Mouse (Mus musculus) intestine, embryonic 16.5 days (tissue): ENCODE results near the gene Ube2f. TPM values are rescaled to one million over a fixed set of nuclear protein-coding genes. Genes with fewer than 3 reads are reported as not detected.

Experiments used
- ATAC-seq: fragments of 200-750 bp; cut with Nextera tagmentation; 2 replicates; pipeline ENCODE4 v1.8.0; 2017; ENCODE audit warnings: moderate TSS enrichment, moderate library complexity
- H3K27ac ChIP-seq: fragments of 300-500 bp; sonication (generic); 2 replicates; pipeline ENCODE4 v1.5.1; 2014; ENCODE audit warnings: mild to moderate bottlenecking, low read length
- H3K27me3 ChIP-seq: fragments of 300-500 bp; sonication (generic); replicated peaks from 2 replicates; pipeline ENCODE4 v1.6.1; 2014; ENCODE audit warnings: low read length, control low read depth, mixed read lengths; ENCODE audit not compliant: control insufficient read depth, insufficient read depth
- H3K36me3 ChIP-seq: fragments of 300-500 bp; sonication (generic); 2 replicates; pipeline ENCODE4 v1.6.1; 2014; ENCODE audit warnings: low read length, control low read depth; ENCODE audit not compliant: control insufficient read depth, insufficient read depth
- H3K4me1 ChIP-seq: fragments of 300-500 bp; sonication (generic); 2 replicates; pipeline ENCODE4 v1.6.1; 2014; ENCODE audit warnings: low read length, control low read depth, mixed read lengths; ENCODE audit not compliant: control insufficient read depth, insufficient read depth
- H3K4me2 ChIP-seq: fragments of 300-500 bp; sonication (generic); 2 replicates; pipeline ENCODE4 v1.6.1; 2014; ENCODE audit warnings: low read depth, low read length, control low read depth
- H3K4me3 ChIP-seq: fragments of 300-500 bp; sonication (generic); 2 replicates; pipeline ENCODE4 v1.5.1; 2014; ENCODE audit warnings: mild to moderate bottlenecking, low read length
- H3K9ac ChIP-seq: fragments of 300-500 bp; sonication (generic); 2 replicates; pipeline ENCODE4 v1.6.1; 2014; ENCODE audit warnings: low read depth, low read length
- H3K9me3 ChIP-seq: fragments of 300-500 bp; sonication (generic); 2 replicates; pipeline ENCODE4 v1.6.1; 2016; ENCODE audit warnings: low read length, control low read depth; ENCODE audit not compliant: control insufficient read depth
- WGBS: fragments of 180-500 bp; shearing (Covaris S2); extraction: QIAGEN DNeasy Blood & Tissue Kit; methylation state at CpG from one replicate; pipeline ENCODE4 v1.1.7; 2014; 5-methylcytosine and 5-hydroxymethylcytosine counted together
- polyA plus RNA-seq: library from polyadenylated mRNA; unstranded; fragments of >200 nt; fragmentation: Nextera tagmentation; extraction: Ambion mirVana; gene quantifications from 2 replicates; pipeline ENCODE4 v1.2.1, GENCODE M21; 2015

Ube2f gene
- polyA plus RNA-seq, 1 experiment from 2014 or later, result 68.8 TPM

- peak overlapping the region; percentile 97 for H3K9ac ChIP-seq
- H3K4me1 ChIP-seq, result peaks cover 25% of the 10 kb centered on the region
- no peaks in the 10 kb centered on the region for H3K27me3 ChIP-seq
- H3K4me3 ChIP-seq, result peak overlapping the region; percentile 99
- no peaks in the 10 kb centered on the region for H3K9me3 ChIP-seq
- H3K4me2 ChIP-seq, result peak overlapping the region; percentile 70
- under 1% methylated on average over 54 of the region's 70 CpGs for WGBS
- ATAC-seq, result peak; percentile 40
- H3K36me3 ChIP-seq, result no peaks in the 10 kb centered on the region
- H3K27ac ChIP-seq, result peak overlapping the region; percentile 84
Observed at GRCm38 (mm10) chr1:91250415-91251147, 477 bp downstream of the Ube2f start.

- Histone ChIP-seq H3K4me2 (peak overlapping the region; percentile 70), H3K9ac (peak overlapping the region; percentile 97), H3K4me1 (peaks cover 25% of the 10 kb centered on the region), H3K27me3 (no peaks in the 10 kb centered on the region), H3K9me3 (no peaks in the 10 kb centered on the region), H3K4me3 (peak overlapping the region; percentile 99), H3K27ac (no peak overlapping the region), H3K36me3 (no peaks in the 10 kb centered on the region)
- WGBS, result 44% methylated on average over 5 of the region's 5 CpGs
- ATAC-seq, result no peak
Observed at GRCm38 (mm10) chr1:91251148-91251650, 1.1 kb downstream of the Ube2f start.

GRCm38 (mm10) chr1:91251927-91252326 lies 1.8 kb downstream of the Ube2f start:
- H3K4me3 ChIP-seq, result no peak overlapping the region
- no peak overlapping the region for H3K9ac ChIP-seq
- 56% methylated on average over 8 of the region's 8 CpGs for WGBS
- no peak for ATAC-seq
- H3K4me2 ChIP-seq, result peak overlapping the region; percentile 70
- H3K27me3 ChIP-seq, result no peaks in the 10 kb centered on the region
- no peaks in the 10 kb centered on the region for H3K36me3 ChIP-seq
- H3K27ac ChIP-seq, result no peak overlapping the region
- peaks cover 26% of the 10 kb centered on the region for H3K4me1 ChIP-seq
- no peaks in the 10 kb centered on the region for H3K9me3 ChIP-seq

- no peak overlapping the region for H3K4me2 ChIP-seq
- peaks cover 8% of the 10 kb centered on the region; the same call in 1 of the 2 replicates for H3K4me1 ChIP-seq
- no peaks in the 10 kb centered on the region for H3K9me3 ChIP-seq
- no peak overlapping the region for H3K27ac ChIP-seq
- no peak for ATAC-seq
- H3K36me3 ChIP-seq, result no peaks in the 10 kb centered on the region
- no peak overlapping the region for H3K4me3 ChIP-seq
- no peak overlapping the region for H3K9ac ChIP-seq
- H3K27me3 ChIP-seq, result no peaks in the 10 kb centered on the region
Observed at GRCm38 (mm10) chr1:91257918-91258317, 7.8 kb downstream of the Ube2f start.

GRCm38 (mm10) chr1:91259794-91260193 lies 9.7 kb downstream of the Ube2f start:
- Histone ChIP-seq H3K4me3 (no peak overlapping the region), H3K9me3 (no peaks in the 10 kb centered on the region), H3K9ac (no peak overlapping the region), H3K4me1 (0 out of 2 replicates have a peak, but pooled peaks cover 3% of the 10 kb centered on the region), H3K27me3 (no peaks in the 10 kb centered on the region), H3K27ac (no peak overlapping the region), H3K4me2 (no peak overlapping the region), H3K36me3 (no peaks in the 10 kb centered on the region)
- ATAC-seq, result no peak
- 85% methylated on average over 5 of the region's 5 CpGs for WGBS

- no peaks in the 10 kb centered on the region for H3K27me3 ChIP-seq
- 90% methylated on average over 7 of the region's 7 CpGs for WGBS
- no peak overlapping the region for H3K27ac ChIP-seq
- no peak overlapping the region for H3K4me3 ChIP-seq
- H3K36me3 ChIP-seq, result no peaks in the 10 kb centered on the region
- no peaks in the 10 kb centered on the region for H3K4me1 ChIP-seq
- H3K4me2 ChIP-seq, result no peak overlapping the region
- H3K9ac ChIP-seq, result no peak overlapping the region
- H3K9me3 ChIP-seq, result no peaks in the 10 kb centered on the region
- ATAC-seq, result no peak
Observed at GRCm38 (mm10) chr1:91262508-91262907, 12.4 kb downstream of the Ube2f start.

- H3K4me2 ChIP-seq, result no peak overlapping the region
- no peak overlapping the region for H3K27ac ChIP-seq
- H3K4me3 ChIP-seq, result no peak overlapping the region
- H3K4me1 ChIP-seq, result no peaks in the 10 kb centered on the region
- no peaks in the 10 kb centered on the region for H3K36me3 ChIP-seq
- no peak overlapping the region for H3K9ac ChIP-seq
- no peaks in the 10 kb centered on the region for H3K9me3 ChIP-seq
- 85% methylated on average over 2 of the region's 2 CpGs for WGBS
- ATAC-seq, result no peak
- no peaks in the 10 kb centered on the region for H3K27me3 ChIP-seq
Observed at GRCm38 (mm10) chr1:91272260-91272659, 22.2 kb downstream of the Ube2f start.

- Histone ChIP-seq H3K36me3 (peaks cover 4% of the 10 kb centered on the region), H3K4me1 (no peaks in the 10 kb centered on the region), H3K4me2 (no peak overlapping the region), H3K4me3 (no peak overlapping the region), H3K9ac (no peak overlapping the region), H3K27ac (no peak overlapping the region), H3K27me3 (no peaks in the 10 kb centered on the region), H3K9me3 (no peaks in the 10 kb centered on the region)
- ATAC-seq, result no peak
- 94% methylated on average over 4 of the region's 4 CpGs for WGBS
Observed at GRCm38 (mm10) chr1:91276581-91276980, 26.5 kb downstream of the Ube2f start.

- 91% methylated on average over 2 of the region's 2 CpGs for WGBS
- no peaks in the 10 kb centered on the region for H3K9me3 ChIP-seq
- H3K9ac ChIP-seq, result no peak overlapping the region
- H3K4me2 ChIP-seq, result no peak overlapping the region
- peaks cover 4% of the 10 kb centered on the region for H3K36me3 ChIP-seq
- no peak overlapping the region for H3K27ac ChIP-seq
- H3K4me3 ChIP-seq, result no peak overlapping the region
- ATAC-seq, result no peak
- H3K4me1 ChIP-seq, result no peaks in the 10 kb centered on the region
- H3K27me3 ChIP-seq, result no peaks in the 10 kb centered on the region
Observed at GRCm38 (mm10) chr1:91277480-91277879, 27.4 kb downstream of the Ube2f start.
